Mouse (Mus musculus) macrophage (primary cell): ENCODE measurements around the gene Ccdc102a. TPM values are rescaled to one million over a fixed set of nuclear protein-coding genes. Genes with fewer than 3 reads are reported as not detected.

Experiments used
- H3K27ac ChIP-seq: fragments of 350-480 bp; formaldehyde crosslinking; 2 replicates; pipeline ENCODE4 v1.9.0; 2021
- H3K36me3 ChIP-seq: fragments of 350-480 bp; formaldehyde crosslinking; 2 replicates; pipeline ENCODE4 v1.9.0; 2021; ENCODE audit errors: inconsistent target
- H3K4me3 ChIP-seq: fragments of 350-480 bp; formaldehyde crosslinking; 2 replicates; pipeline ENCODE4 v1.9.0; 2021; ENCODE audit errors: inconsistent target
- H3K79me2 ChIP-seq: fragments of 350-480 bp; formaldehyde crosslinking; 2 replicates; pipeline ENCODE4 v1.9.0; 2021; ENCODE audit errors: inconsistent target
- WGBS: methylation state at CpG from one replicate; pipeline ENCODE4 v1.1.7; 2026; ENCODE audit warnings: inconsistent platforms; ENCODE audit not compliant: missing documents; 5-methylcytosine and 5-hydroxymethylcytosine counted together
- polyA plus RNA-seq: library from polyadenylated mRNA; stranded (reverse); fragments of 250-400 nt; gene quantifications from 3 replicates; pipeline ENCODE4 v1.2.4, GENCODE M21; 2018; ENCODE audit warnings: inconsistent platforms

Ccdc102a gene
- polyA plus RNA-seq, 1 experiment from 2014 or later = 0.06 TPM

DNA sequence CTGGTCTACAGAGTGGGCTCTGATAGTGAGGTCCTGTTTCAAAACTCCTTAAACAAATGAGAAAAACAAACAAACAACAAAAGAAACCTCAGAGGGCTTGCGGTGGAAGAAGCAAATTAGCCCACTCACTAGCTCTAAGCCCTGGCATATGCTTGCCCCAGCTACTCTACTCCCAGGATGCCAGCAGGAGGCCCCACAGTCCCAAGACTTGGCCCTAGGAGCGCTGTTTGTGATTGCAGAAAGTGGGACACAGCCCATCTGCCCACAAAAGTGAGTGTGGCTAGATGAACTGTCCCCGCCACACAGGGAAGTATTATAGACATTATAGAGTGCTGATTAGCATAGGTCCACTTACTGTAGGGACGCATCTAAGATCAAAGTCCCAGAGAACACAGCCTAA is 30.5 kb upstream of the Ccdc102a start:
- Histone ChIP-seq H3K27ac (no peak overlapping the region), H3K79me2 (no peaks in the 10 kb centered on the region), H3K36me3 (no peaks in the 10 kb centered on the region), H3K4me3 (no peak overlapping the region)
- WGBS = 89% methylated on average over 4 of the region's 4 CpGs

DNA sequence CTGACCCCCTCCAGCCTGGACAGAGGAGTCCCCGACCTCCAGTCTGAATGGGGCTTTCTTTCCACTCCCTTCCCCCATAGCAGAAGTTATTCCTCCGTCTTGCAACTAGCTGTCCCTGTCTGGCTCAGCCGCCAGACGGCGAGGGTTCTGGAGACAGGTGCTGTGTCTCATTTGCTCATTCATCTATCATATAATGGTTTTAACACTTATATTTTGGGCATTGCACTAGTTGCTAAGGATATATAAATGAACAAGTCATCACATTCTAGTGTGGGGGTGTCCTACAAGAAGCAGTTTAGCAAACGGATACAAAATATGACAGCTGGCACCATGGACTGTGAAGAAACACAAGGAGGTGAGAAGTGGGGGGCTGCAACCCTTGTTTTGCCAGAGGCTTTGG is 27.3 kb upstream of the Ccdc102a start:
- Histone ChIP-seq H3K4me3 (no peak overlapping the region), H3K36me3 (no peaks in the 10 kb centered on the region), H3K79me2 (no peaks in the 10 kb centered on the region), H3K27ac (no peak overlapping the region)
- WGBS = 92% methylated on average over 6 of the region's 6 CpGs

DNA sequence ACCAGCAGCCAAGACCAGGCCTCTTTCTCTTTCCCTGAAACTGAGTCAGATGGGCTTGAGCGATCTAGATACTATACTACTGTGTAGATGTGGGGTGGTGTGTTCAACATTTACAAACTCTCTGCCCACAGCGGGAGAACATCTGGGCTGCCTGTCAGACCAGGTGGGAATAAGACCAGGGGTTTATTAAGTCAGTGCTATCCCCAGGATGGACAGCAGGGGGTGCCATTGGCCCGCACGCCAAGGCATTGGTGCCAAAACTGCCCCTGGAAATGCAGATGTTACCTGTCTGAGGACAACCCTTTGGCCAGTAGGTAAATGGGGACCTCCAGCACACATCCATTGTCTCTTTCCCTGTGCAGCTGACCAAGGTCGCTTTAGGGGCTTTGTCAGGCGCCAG is 24.7 kb upstream of the Ccdc102a start:
- Histone ChIP-seq H3K4me3 (no peak overlapping the region), H3K27ac (no peak overlapping the region), H3K36me3 (no peaks in the 10 kb centered on the region), H3K79me2 (no peaks in the 10 kb centered on the region)
- WGBS = 25% methylated on average over 6 of the region's 6 CpGs

DNA sequence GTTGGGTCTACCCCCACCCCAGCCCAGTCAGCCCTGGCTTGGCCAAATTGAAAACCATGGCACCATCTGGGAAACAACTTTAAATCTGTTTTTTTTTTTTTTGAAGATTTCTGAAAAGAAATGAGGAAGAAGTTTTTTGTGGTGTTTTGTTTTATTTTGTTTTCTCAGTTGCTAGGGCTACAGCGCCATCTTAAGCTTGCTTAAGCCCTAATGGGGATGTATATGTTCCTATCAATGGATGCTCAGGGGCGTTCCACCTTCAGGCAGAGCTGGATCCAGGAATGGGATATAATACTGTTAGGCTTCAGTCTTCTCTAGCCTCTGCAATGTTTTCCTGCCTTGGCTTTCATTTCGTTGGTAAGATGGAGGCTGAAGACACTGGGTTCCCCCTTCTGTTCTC is 17.3 kb upstream of the Ccdc102a start:
- no peaks in the 10 kb centered on the region for H3K79me2 ChIP-seq
- no peaks in the 10 kb centered on the region for H3K36me3 ChIP-seq
- no peak overlapping the region for H3K27ac ChIP-seq
- 69% methylated on average over 3 of the region's 3 CpGs for WGBS
- no peak overlapping the region for H3K4me3 ChIP-seq

DNA sequence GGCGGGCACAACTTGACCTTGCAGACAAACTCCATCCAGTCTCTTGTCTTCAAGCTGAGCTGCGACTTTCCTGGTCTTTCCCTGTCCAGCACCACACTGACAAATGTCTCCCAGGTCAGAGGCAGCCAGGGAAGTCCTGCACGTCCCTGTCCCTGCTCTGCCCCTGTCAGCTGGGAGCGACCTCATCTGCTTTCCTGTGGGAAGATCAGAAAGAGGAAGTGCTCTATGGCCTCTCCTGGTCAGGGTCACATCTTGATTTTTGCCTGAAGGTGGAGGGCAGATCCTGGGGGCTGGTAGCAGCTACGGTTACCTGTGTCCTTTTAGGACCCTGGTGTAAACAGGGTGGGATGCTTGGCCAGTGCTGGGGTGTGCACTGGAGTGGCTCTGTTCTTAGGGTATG is 16.0 kb upstream of the Ccdc102a start:
- Histone ChIP-seq H3K36me3 (no peaks in the 10 kb centered on the region), H3K4me3 (no peak overlapping the region), H3K79me2 (no peaks in the 10 kb centered on the region), H3K27ac (no peak overlapping the region)
- WGBS = 48% methylated on average over 5 of the region's 5 CpGs

DNA sequence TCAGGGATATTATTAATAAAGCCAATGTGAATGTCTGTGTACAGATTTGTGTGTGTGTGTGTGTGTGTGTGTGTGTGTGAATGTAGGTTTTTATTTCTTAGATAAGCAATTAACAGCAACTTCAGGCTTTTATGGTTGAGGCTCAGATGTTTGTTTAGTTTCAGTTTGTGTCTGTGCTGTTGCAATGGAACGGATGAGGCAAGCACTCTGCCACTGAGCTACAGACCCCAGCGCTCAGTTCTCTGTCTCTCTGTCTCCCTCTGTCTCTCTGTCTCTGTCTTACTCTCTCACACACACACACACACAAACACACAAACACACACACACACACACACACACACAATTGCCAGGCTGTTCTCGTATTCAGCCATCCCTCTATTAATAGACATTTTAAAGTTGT is 10.3 kb upstream of the Ccdc102a start:
- 80% methylated on average over 2 of the region's 3 CpGs for WGBS
- H3K4me3 ChIP-seq = no peak overlapping the region
- no peaks in the 10 kb centered on the region for H3K36me3 ChIP-seq

DNA sequence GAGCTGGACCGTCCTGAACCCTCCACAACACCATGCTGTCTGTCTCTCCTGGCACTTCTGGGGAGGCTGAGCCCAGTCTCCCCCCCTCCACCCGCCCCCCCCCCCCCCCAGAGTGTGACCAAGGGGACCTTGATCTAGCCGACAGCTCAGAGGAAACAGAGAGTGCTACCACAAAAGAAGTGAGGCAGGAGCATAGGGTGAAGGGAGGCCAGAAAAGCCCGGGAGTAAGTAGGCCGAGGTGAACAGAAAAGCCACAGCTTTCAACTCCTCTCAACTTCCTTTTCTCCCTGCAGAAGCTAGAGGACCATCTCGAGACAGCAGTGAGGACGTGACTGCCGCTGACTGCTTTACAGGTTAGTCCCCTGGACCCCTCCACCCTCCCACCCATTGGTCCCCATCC is 5.5 kb upstream of the Ccdc102a start, which contains the start of gene Adgrg5:
Gene Adgrg5, plus strand, starts transcription at position 290 of the 400 bp plus-strand sequence.
- no peak within 1 kb of the TSS for H3K27ac ChIP-seq
- WGBS = 15% methylated on average over 8 of the region's 8 CpGs
- H3K36me3 ChIP-seq = no peaks in the 10 kb centered on the region
- no peak within 1 kb of the TSS for H3K4me3 ChIP-seq
- no peaks in the 10 kb centered on the region for H3K79me2 ChIP-seq

More for the DNA sequence above, 10.3 kb upstream of the Ccdc102a start:
- H3K79me2 ChIP-seq = no peaks in the 10 kb centered on the region
- H3K27ac ChIP-seq = no peak overlapping the region

DNA sequence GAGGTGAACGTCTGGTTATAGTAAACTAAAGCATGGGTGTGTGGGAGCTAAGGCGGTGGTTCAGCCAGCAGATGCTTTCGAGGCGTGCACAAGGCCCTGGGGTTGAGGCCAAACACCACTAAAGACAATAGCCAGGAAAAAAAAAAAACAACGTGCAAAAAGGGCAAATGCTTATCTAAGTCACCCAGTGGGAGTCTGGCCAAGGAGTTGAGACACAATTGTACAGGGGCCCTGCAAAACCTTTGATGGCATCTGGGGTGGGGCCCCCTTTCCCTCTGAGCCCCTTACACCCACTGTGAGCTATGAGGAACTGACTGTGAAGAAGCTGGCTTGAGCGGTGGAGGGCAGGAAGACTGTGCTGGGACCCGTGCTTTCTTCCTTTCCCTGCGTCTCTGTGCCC is 4.7 kb upstream of the Ccdc102a start:
- no peak overlapping the region for H3K27ac ChIP-seq
- 46% methylated on average over 7 of the region's 8 CpGs for WGBS
- H3K79me2 ChIP-seq = no peaks in the 10 kb centered on the region
- no peak overlapping the region for H3K4me3 ChIP-seq
- H3K36me3 ChIP-seq = no peaks in the 10 kb centered on the region

DNA sequence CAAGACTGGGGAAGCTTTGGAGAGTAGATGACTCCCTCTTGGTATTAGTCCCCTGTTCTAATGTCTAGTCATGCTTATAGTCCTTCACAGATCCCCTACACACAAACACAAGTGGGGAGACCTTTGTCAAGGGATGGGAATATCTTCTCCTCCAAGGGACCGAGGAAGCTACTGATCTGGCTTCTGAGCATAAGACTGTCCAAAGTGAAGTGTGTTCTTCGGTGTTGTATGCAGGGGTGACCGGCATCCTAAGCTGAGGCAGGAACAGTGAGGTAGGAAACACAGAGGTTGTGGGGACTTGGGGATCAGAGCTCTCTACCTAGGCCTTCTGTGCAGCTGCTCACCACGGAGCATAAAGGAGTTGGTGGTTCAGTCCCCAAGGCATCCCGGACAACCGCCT is 4.3 kb upstream of the Ccdc102a start:
- Histone ChIP-seq H3K36me3 (no peaks in the 10 kb centered on the region), H3K4me3 (no peak overlapping the region), H3K27ac (no peak overlapping the region), H3K79me2 (no peaks in the 10 kb centered on the region)
- 91% methylated on average over 6 of the region's 6 CpGs for WGBS

DNA sequence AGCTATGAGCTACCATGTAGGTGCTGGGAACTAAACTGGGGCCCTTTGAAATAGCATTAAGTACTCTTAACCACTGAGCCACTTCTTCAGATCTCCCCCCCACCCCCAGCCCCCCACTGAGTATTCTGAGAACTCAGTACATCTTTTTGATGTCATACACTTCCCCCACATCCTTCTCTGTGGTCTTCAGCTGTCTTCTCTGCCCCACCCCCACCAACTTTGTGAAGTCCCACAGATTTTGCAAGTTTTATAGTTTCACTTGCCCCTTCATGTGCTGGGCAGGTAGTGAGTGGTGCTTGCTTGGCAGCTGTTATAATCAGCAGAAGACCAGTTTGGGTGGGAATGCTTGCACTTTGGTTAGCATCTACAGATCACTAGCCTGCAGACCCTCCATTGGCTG is 1.4 kb upstream of the Ccdc102a start:
- H3K4me3 ChIP-seq = no peak overlapping the region
- no peaks in the 10 kb centered on the region for H3K36me3 ChIP-seq
- no peak overlapping the region for H3K27ac ChIP-seq

DNA sequence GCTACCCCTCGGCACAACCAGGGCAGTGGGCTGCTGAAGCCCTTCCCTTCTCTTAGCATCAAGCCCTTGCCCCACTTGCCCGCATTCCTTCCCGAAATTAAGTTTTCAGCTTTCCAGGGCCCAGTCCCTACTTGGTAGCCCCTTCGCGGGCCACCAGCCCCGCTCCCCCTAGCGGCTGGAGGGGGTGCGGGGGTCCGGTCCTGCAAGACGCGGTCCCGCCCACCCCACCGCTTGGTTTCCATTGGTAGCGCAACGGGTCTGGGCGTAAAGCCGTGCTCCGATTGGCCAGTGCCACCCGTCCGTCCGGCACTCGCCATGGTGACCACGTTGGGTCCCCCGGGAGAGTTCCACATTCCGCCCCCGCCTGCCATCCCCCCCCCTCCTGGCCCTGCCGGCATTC is 546 bp downstream of the Ccdc102a start:
- Histone ChIP-seq H3K79me2 (no peaks in the 10 kb centered on the region), H3K4me3 (no peak overlapping the region; the same call in 1 of the 2 replicates), H3K27ac (no peak overlapping the region), H3K36me3 (no peaks in the 10 kb centered on the region)
- WGBS = 2% methylated on average over 26 of the region's 27 CpGs

More for the DNA sequence above, 1.4 kb upstream of the Ccdc102a start:
- no peaks in the 10 kb centered on the region for H3K79me2 ChIP-seq

DNA sequence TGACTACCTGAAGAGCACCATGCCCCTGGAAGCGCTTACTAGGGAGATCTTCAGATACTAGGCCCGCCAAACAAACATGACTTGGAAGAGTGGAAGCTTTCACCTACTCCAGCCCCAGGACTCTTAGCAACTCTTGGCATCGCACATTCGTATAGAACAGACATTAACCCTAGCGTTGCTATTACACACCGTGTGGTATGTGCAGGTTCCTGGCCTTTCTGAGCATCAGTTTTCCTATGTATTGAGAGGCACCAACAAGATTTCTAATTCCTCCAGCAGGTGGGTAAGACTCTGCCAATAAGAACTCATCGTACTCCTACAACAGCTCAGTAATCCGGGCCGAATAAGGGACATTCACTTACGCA is 956 bp downstream of the Ccdc102a start:
- 31% methylated on average over 10 of the region's 10 CpGs for WGBS
- Histone ChIP-seq H3K4me3 (no peak overlapping the region; the same call in 1 of the 2 replicates), H3K79me2 (no peaks in the 10 kb centered on the region), H3K36me3 (no peaks in the 10 kb centered on the region), H3K27ac (no peak overlapping the region)

DNA sequence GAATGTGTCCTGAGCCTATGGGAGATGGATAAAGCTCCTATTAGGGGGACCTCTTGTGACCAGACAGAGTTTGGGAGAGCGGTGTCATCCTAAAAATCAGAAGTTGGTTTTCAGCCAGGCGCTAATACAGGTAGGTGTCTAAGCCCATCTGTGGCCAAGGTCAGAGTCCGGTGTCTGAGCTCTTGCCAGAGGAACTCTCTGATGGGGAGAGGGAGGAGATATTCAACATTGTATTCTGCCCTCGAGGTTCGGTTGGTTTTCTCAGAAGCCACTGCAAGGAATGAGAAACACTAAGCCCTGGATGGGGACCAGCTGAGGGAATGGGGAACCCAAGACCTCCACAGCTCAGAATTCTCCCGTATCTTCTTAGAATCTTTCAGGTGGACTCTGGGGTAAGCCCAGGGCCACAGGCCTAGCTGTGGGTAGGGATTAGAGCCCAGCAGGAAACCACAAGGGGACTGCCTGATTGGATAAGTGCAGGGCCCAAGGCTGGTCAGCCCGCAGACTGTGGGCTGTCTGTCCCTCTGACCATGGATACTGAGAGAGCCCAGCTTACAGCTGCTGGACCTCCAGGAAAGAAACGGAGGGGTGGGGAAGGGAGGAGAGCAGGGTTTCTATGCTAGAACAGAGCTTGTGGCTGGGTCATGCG is 1.5 kb downstream of the Ccdc102a start:
- 42% methylated on average over 9 of the region's 9 CpGs for WGBS
- no peak overlapping the region for H3K27ac ChIP-seq
- H3K79me2 ChIP-seq = no peaks in the 10 kb centered on the region
- H3K36me3 ChIP-seq = no peaks in the 10 kb centered on the region
- no peak overlapping the region for H3K4me3 ChIP-seq

DNA sequence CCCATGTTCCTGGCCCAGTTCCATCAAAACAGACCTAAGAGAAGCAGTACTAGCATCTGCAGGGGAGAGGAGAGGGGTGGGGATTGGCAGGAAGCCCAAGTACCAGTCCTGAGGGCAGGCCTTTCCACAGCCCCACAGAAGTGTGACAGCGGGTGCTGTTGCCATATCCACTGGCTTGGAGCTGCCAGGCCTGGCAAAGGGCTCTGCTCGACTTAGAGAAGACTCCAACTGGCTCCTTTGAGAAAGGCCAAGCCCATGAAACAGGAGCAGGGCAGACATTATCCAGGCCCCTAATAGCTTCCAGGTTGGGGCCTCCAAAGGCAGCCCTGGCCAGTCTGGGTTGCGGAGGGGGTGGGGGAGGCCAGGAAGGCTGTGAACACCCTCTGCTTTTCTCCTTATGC is 3.2 kb downstream of the Ccdc102a start:
- no peaks in the 10 kb centered on the region for H3K79me2 ChIP-seq
- H3K4me3 ChIP-seq = no peak overlapping the region
- no peaks in the 10 kb centered on the region for H3K36me3 ChIP-seq
- H3K27ac ChIP-seq = no peak overlapping the region
- WGBS = 77% methylated on average over 3 of the region's 3 CpGs

DNA sequence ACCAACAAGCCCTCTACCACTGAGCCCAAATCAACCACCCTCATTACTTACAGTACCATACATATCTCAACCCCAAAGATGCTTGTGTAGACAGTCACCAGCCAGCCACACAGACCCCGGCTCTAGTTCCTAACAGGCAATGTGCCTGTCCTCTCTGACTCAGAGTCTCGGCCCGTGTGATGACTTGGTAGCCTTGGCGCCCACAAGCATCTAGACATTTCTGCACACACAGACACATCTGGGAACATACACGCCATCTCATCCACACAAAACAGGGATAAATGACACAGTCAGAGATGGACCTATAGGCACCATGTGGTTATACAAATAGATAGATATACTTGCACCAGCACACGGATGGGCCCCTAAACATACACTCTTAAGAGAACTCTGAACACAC is 3.6 kb downstream of the Ccdc102a start:
- H3K79me2 ChIP-seq = no peaks in the 10 kb centered on the region
- no peak overlapping the region for H3K4me3 ChIP-seq
- no peak overlapping the region for H3K27ac ChIP-seq
- WGBS = 87% methylated on average over 6 of the region's 6 CpGs
- H3K36me3 ChIP-seq = no peaks in the 10 kb centered on the region

DNA sequence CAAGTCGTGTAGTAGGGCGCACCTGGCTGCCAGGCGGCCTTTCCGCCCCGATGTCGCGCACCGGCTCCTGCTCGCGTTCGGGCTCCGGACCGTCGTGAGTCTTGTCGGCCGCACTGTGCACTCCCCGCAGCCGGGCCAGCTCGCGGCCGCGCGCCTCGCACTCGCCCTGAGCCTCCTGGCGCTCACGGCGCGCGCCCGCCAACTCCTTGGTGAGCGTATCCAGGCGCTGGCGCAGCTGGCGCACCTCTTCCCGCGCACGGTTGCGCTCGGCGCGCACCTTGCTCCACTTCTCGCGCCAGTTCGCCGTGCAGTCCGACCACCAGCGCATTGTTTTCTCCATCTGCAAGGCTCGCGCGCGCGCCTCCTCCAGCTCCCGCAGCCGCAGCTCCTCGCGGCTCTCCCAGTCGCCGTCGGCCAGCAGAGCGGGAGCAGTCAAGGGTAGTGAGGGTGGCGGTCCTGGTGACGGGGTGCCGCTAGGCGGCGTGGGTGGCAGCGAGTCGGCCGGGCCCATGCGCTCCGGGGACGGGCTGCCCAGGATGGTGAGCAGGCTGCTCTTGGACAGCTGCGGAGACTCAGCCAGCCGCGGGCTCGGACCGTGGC is 4.7 kb downstream of the Ccdc102a start:
- H3K27ac ChIP-seq = no peak overlapping the region
- no peaks in the 10 kb centered on the region for H3K79me2 ChIP-seq
- 80% methylated on average over 55 of the region's 77 CpGs for whole genome bisulfite sequencing
- no peaks in the 10 kb centered on the region for H3K36me3 ChIP-seq
- no peak overlapping the region for H3K4me3 ChIP-seq
